Mouse (Mus musculus) small intestine, adult 2 months (tissue): Measurements from ENCODE around the gene Gm45753.

Source experiments
- CTCF ChIP-seq: fragments of 200-500 bp; IDR thresholded peaks from 2 replicates; pipeline ENCODE4 v1.5.1; 2012; ENCODE audit warnings: low read depth, mild to moderate bottlenecking, control low read depth, inconsistent platforms, low read length, moderate library complexity, mixed read lengths; ENCODE audit not compliant: insufficient replicate concordance, insufficient read length; ENCODE audit errors: extremely low read depth
- POLR2A ChIP-seq: fragments of 200-500 bp; IDR thresholded peaks from 2 replicates; pipeline ENCODE4 v1.6.1; 2012; ENCODE audit warnings: low read depth, mild to moderate bottlenecking, control low read depth, inconsistent platforms, low read length, moderate library complexity

DNA sequence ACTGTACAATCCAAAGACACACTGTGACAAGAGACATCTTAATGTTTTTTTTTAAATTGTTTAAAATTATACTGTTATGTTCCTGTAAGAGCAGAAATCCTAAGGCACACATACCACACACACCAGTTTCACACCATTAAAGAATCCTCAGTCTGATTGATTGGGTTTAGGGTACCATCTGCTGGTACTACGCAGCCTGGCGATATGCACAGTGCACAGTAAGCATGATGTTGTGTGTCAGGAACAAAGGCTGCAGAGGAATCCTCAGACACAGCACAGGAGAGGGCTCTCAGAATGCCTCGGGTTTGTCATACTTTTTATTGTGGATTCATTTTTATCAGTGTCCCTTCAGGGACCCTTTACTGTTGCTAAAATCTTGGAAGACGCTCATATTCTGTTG, 33.9 kb downstream of the Gm45753 start:
- no peak for TF ChIP-seq POLR2A
- no peak for TF ChIP-seq CTCF
